In the genomic region with DNA sequence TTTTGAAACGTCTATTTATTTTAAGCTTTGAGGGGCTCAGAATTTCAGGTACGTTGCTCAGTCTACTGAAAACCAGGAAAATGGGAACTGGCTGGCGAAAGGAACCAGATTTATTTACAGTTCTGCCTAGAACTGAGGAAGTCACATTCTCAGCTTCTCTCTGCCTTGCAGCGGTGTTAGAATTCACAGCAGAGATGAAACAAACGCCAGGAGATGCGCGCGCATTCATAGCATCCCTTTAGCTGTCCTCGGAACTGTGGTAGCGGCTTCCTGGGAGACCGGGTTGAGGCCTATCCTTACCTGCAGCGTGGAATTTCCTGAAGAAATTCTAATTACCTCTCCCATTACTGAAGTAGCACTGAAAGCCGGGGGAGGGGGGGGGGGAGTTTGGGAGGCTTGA, we compare ENCODE assay signal across 29 mouse cellular contexts. TPM values are rescaled to one million over a fixed set of nuclear protein-coding genes. Genes with fewer than 3 reads are reported as not detected.
DNase-seq lines count a peak whose midpoint lies in the region; ATAC-seq and TF ChIP-seq lines count a peak whose summit lies in the region.
"Had no signal": no experiment of that assay in that cellular context is flagged by ENCODE, and none has a peak within 500 bp of the region (broad histone marks: within the 10 kb centered on the region; RNA-seq: fewer than 3 reads in every experiment).

No protein-coding gene starts in this region.

- H3K9ac ChIP-seq in forebrain, postnatal 0 days = no peak overlapping the region
- H3K9ac ChIP-seq: forebrain, embryonic 12.5 days; hindbrain, embryonic 13.5 days; limb, embryonic 15.5 days; liver, embryonic 14.5 days; midbrain, embryonic 13.5 days; neural tube, embryonic 13.5 days had no signal

- no peak for ATAC-seq in forebrain, postnatal 0 days
- ATAC-seq: intestine, postnatal 0 days; midbrain, embryonic 13.5 days had no signal

- H3K4me2 ChIP-seq in forebrain, postnatal 0 days (ENCODE audit: low read depth) = no peak overlapping the region
- H3K4me2 ChIP-seq: forebrain, embryonic 12.5 days; hindbrain, embryonic 13.5 days; limb, embryonic 15.5 days; midbrain, embryonic 13.5 days; neural tube, embryonic 13.5 days had no signal

- peak; percentile 9 for DNase-seq in forebrain, postnatal 0 days
- DNase-seq in forebrain, embryonic 10.5 days (ENCODE audit: extremely low spot score, low spot score) = no peak
- DNase-seq in left cerebral cortex, adult 18-20 months (ENCODE audit: low spot score in 2 of 2) = peak; percentile 23 to 24
- DNase-seq in left cerebral cortex, adult 9 months (ENCODE audit: low spot score in 2 of 2) = no peak
- peak; percentile 29 for DNase-seq in testis, postnatal 14 days (ENCODE audit: low spot score)
- DNase-seq in testis, postnatal 10 days (ENCODE audit: low spot score) = no peak
- no peak for DNase-seq in yolk sac, embryonic 10.5 days (ENCODE audit: low spot score)
- DNase-seq: adrenal gland, postnatal 25 days; cerebellum, adult 18-20 months; cerebellum, postnatal 14 days; gastrocnemius, postnatal 10 days; heart, postnatal 4 days; kidney, adult 9 months; kidney, postnatal 10 days; layer of hippocampus, postnatal 36 days; lung, adult 2 months; lung, postnatal 10 days had no signal

- no peak for TF ChIP-seq CTCF in forebrain, postnatal 0 days (IDR thresholded peaks at IDR 0.05; ENCODE audit: low read depth)

- H3K27me3 ChIP-seq in forebrain, postnatal 0 days (ENCODE audit: insufficient read depth, low read length) = no peaks in the 10 kb centered on the region
- no peaks in the 10 kb centered on the region for H3K27me3 ChIP-seq in forebrain, embryonic 10.5 days (ENCODE audit: poor library complexity, severe bottlenecking)
- H3K27me3 ChIP-seq: CH12.LX; forebrain, embryonic 12.5 days; hindbrain, embryonic 13.5 days; limb, embryonic 15.5 days; neural tube, embryonic 13.5 days had no signal

- H3K36me3 ChIP-seq in forebrain, postnatal 0 days (ENCODE audit: insufficient read depth) = no peaks in the 10 kb centered on the region
- H3K36me3 ChIP-seq in forebrain, embryonic 10.5 days (replicated peaks) = no peaks in the 10 kb centered on the region
- H3K36me3 ChIP-seq: forebrain, embryonic 12.5 days; G1E; hindbrain, embryonic 13.5 days; limb, embryonic 10.5 days; limb, embryonic 15.5 days; midbrain, embryonic 13.5 days; neural tube, embryonic 13.5 days had no signal

- H3K9me3 ChIP-seq in forebrain, postnatal 0 days (ENCODE audit: low read length) = no peaks in the 10 kb centered on the region
- 0 out of 2 replicates have a peak, but pooled peaks cover 6% of the 10 kb centered on the region for H3K9me3 ChIP-seq in forebrain, embryonic 10.5 days
- H3K9me3 ChIP-seq: forebrain, embryonic 12.5 days; G1E; limb, embryonic 10.5 days; limb, embryonic 15.5 days; midbrain, embryonic 13.5 days; neural tube, embryonic 13.5 days had no signal

- H3K4me3 ChIP-seq in forebrain, postnatal 0 days (ENCODE audit: low read depth, low read length) = no peak overlapping the region
- no peak overlapping the region for H3K4me3 ChIP-seq in forebrain, embryonic 10.5 days
- H3K4me3 ChIP-seq: erythroblast, embryonic 14.5 days; forebrain, embryonic 12.5 days; hindbrain, embryonic 13.5 days; limb, embryonic 10.5 days; limb, embryonic 15.5 days; midbrain, embryonic 13.5 days; neural tube, embryonic 13.5 days had no signal

- H3K4me1 ChIP-seq in forebrain, postnatal 0 days (ENCODE audit: insufficient read depth) = no peaks in the 10 kb centered on the region
- H3K4me1 ChIP-seq in forebrain, embryonic 10.5 days = peaks cover 5% of the 10 kb centered on the region; the same call in 1 of the 2 replicates
- H3K4me1 ChIP-seq: hindbrain, embryonic 13.5 days; limb, embryonic 10.5 days; neural tube, embryonic 13.5 days had no signal

- 87% methylated on average over 13 of the region's 13 CpGs for WGBS in forebrain, postnatal 0 days
- 92% methylated on average over 13 of the region's 13 CpGs for WGBS in forebrain, embryonic 10.5 days

- no peak overlapping the region for H3K27ac ChIP-seq in forebrain, postnatal 0 days (ENCODE audit: low read depth, low read length)
- H3K27ac ChIP-seq in forebrain, embryonic 10.5 days = no peak overlapping the region
- H3K27ac ChIP-seq: forebrain, embryonic 12.5 days; hindbrain, embryonic 13.5 days; limb, embryonic 10.5 days; limb, embryonic 15.5 days; liver, embryonic 14.5 days; macrophage; midbrain, embryonic 13.5 days; neural tube, embryonic 13.5 days had no signal

RNA-seq across cellular contexts. Expression of gene Gtf2a1, which starts 16.4 kb away (rescaled TPM):
- total RNA-seq in forebrain, postnatal 0 days (2014; rRNA removed) = 23.2 and 33.6 TPM in 2 replicates
- 25.2 and 37.3 TPM in 2 replicates for polyA plus RNA-seq in forebrain, postnatal 0 days (2015; fragmentation: Nextera tagmentation; extraction: Ambion mirVana)
- 67.1 and 68.5 TPM in 2 replicates for polyA plus RNA-seq in forebrain, embryonic 10.5 days (2016; fragmentation: Nextera tagmentation; extraction: Ambion mirVana)
- total RNA-seq in left cerebral cortex, adult 18-20 months (2021) = 10 to 100 TPM; 47.8 to 49.3 TPM

Comparison
In these comparisons a context has a peak if more than half of its experiments do, and no peak if none do; other contexts are left out.
1. DNase-seq: peak in forebrain, postnatal 0 days (single experiment), left cerebral cortex, adult 18-20 months (2 of 2) and testis, postnatal 14 days (single experiment); none in forebrain, embryonic 10.5 days (single experiment), left cerebral cortex, adult 9 months (0 of 2), testis, postnatal 10 days (single experiment) and yolk sac, embryonic 10.5 days (single experiment).